Mouse (Mus musculus): ENCODE measurements around the gene 1700003F12Rik.
A peak's percentile ranks its signal among the peaks of the same experiment; 100 is the strongest.

1700003F12Rik gene

GRCm38 (mm10) chr2:154549127-154549885 is 2.4 kb downstream of the 1700003F12Rik start:
- peak; percentile 61 to 62 for DNase-seq (ENCODE audit: low spot score in 2 of 2)

- no peak for DNase-seq (ENCODE audit: low spot score in 2 of 2)
These were observed 3.0 kb downstream of the 1700003F12Rik start for GRCm38 (mm10) chr2:154549886-154550189.

- no peak for DNase-seq (ENCODE audit: low spot score in 2 of 2)
These were observed 4.1 kb downstream of the 1700003F12Rik start for GRCm38 (mm10) chr2:154550937-154551336.

GRCm38 (mm10) chr2:154551476-154551875 is 4.6 kb downstream of the 1700003F12Rik start, which contains the start of gene Actl10:
Actl10 (plus strand) TSS chr2:154551776.
- DNase-seq (ENCODE audit: low spot score in 2 of 2) = no peak

GRCm38 (mm10) chr2:154551927-154552326 is 5.0 kb downstream of the 1700003F12Rik start:
- no peak for DNase-seq (ENCODE audit: low spot score in 2 of 2)

GRCm38 (mm10) chr2:154552424-154552907 is 5.6 kb downstream of the 1700003F12Rik start:
- peak; percentile 66 to 72 for DNase-seq (ENCODE audit: low spot score in 2 of 2)

- peak; percentile 74 to 81 for DNase-seq (ENCODE audit: low spot score in 2 of 2)
These were observed 8.3 kb downstream of the 1700003F12Rik start for GRCm38 (mm10) chr2:154555235-154555634.

GRCm38 (mm10) chr2:154557184-154557832 is 10.4 kb downstream of the 1700003F12Rik start:
- DNase-seq (ENCODE audit: low spot score in 2 of 2) = peak; percentile 60 to 61

GRCm38 (mm10) chr2:154558264-154559039 is 11.6 kb downstream of the 1700003F12Rik start, which contains the start of gene Necab3:
Necab3 (minus strand) TSS chr2:154558890.
- peak; percentile 72 to 73 for DNase-seq (ENCODE audit: low spot score in 2 of 2)

GRCm38 (mm10) chr2:154563612-154564170 is 16.8 kb downstream of the 1700003F12Rik start:
- DNase-seq (ENCODE audit: low spot score in 2 of 2) = no peak

GRCm38 (mm10) chr2:154565562-154565961 is 18.7 kb downstream of the 1700003F12Rik start:
- DNase-seq (ENCODE audit: low spot score in 2 of 2) = peak in 1 of 2 experiments; percentile 56

- no peak for DNase-seq (ENCODE audit: low spot score in 2 of 2)
These were observed 19.8 kb downstream of the 1700003F12Rik start for GRCm38 (mm10) chr2:154566641-154567040.

GRCm38 (mm10) chr2:154567766-154568165 is 20.9 kb downstream of the 1700003F12Rik start:
- no peak for DNase-seq (ENCODE audit: low spot score in 2 of 2)

- no peak for DNase-seq (ENCODE audit: low spot score in 2 of 2)
These were observed 21.6 kb downstream of the 1700003F12Rik start for GRCm38 (mm10) chr2:154568329-154569070.

GRCm38 (mm10) chr2:154569071-154569748 is 22.3 kb downstream of the 1700003F12Rik start:
- peak; percentile 66 for DNase-seq (ENCODE audit: low spot score in 2 of 2)

- DNase-seq (ENCODE audit: low spot score in 2 of 2) = peak; percentile 90 to 95
These were observed 23.0 kb downstream of the 1700003F12Rik start, which contains the start of gene E2f1 for GRCm38 (mm10) chr2:154569836-154570286. E2f1 (minus strand) TSS chr2:154569892.

GRCm38 (mm10) chr2:154570666-154571065 is 23.8 kb downstream of the 1700003F12Rik start:
- DNase-seq (ENCODE audit: low spot score in 2 of 2) = no peak

GRCm38 (mm10) chr2:154571266-154571665 is 24.4 kb downstream of the 1700003F12Rik start:
- DNase-seq (ENCODE audit: low spot score in 2 of 2) = no peak

- no peak for DNase-seq (ENCODE audit: low spot score in 2 of 2)
These were observed 25.1 kb downstream of the 1700003F12Rik start for GRCm38 (mm10) chr2:154571976-154572375.

GRCm38 (mm10) chr2:154572996-154573395 is 26.1 kb downstream of the 1700003F12Rik start:
- no peak for DNase-seq (ENCODE audit: low spot score in 2 of 2)

Data from frontal cortex, postnatal 36 days (tissue).